Mouse (Mus musculus): ENCODE results near the gene Nptxr.

DNA sequence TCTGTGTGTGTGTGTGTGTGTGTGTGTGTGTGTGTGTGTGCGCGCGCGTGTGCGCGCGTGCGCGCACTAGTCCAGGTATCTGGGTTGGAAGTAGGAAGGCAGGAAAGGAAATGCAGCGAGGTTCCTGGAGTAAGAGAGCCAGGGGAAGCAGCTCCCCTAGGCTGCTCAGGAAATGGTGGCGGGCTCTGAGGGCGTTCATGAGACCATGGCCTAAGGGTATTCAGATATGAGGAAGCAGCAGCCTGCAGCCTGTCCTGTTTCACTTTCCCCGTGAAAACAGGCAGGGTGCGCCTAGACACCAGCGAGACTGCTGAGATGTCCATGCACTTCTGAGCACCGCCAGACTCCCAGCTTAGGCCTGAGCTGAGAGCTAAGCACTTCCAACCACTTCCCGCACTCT lies 52.8 kb downstream of the Nptxr start:
- no peak for TF ChIP-seq CTCF (IDR thresholded peaks at IDR 0.05; ENCODE audit: borderline replicate concordance, insufficient read depth, low read length)
- TF ChIP-seq POLR2A (IDR thresholded peaks at IDR 0.05; ENCODE audit: low read depth, low read length) = no peak

Data from embryonic fibroblast, embryonic 13.5 days (primary cell).